Comparison of ENCODE assay signal across 19 mouse cellular contexts in the genomic region with DNA sequence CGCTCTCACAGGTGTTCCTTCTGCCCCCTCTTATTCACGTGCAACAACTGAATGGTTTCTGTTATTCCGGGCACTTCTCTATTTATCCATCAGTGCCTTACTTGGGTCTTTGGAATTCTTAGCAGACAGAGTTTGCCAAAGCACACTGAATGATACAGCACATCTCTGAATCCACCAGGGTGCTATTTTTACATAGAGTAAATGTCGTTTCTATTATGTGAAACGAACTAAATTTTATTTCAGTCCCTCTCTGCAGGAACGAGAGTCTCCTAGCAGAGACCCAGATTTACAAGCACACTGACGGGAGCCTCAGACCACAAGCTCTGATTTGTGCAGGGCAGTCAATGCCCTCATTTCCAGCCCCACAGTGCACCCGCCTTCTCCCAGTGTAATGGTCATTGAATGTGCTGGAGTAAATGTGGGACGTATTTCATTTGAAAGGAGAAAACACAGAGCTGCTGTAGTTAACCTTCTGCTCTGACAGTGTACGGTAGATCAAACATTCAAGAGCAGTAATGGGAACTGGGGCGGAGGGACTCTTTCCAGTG.
DNase-seq lines count a peak whose midpoint lies in the region; ATAC-seq lines count a peak whose summit lies in the region.
"Had no signal": no experiment of that assay in that cellular context is flagged by ENCODE, and none has a peak within 500 bp of the region (broad histone marks: within the 10 kb centered on the region; RNA-seq: fewer than 3 reads in every experiment).

No protein-coding gene starts in this region.

- intact Hi-C loops in left cerebral cortex, postnatal 14 days (cut with DNase I): no loop called here

- peak; percentile 83 for ATAC-seq in frontal cortex, adult (ENCODE audit: low TSS enrichment)
- ATAC-seq: intestine, embryonic 16.5 days had no signal

- no peak for DNase-seq in frontal cortex, postnatal 10 days (ENCODE audit: low spot score in 2 of 2)
- DNase-seq in left cerebral cortex, postnatal 14 days (ENCODE audit: low spot score in 2 of 2): peak; percentile 37 to 58
- no peak for DNase-seq in left cerebral cortex, adult 11 months (ENCODE audit: low spot score)
- peak; percentile 24 to 42 for DNase-seq in right cerebral cortex, adult 2 months (ENCODE audit: low spot score in 2 of 2)
- DNase-seq in right cerebral cortex, postnatal 36 days (ENCODE audit: low spot score in 2 of 2): no peak
- peak; percentile 15 for DNase-seq in right cerebral cortex, postnatal 14 days
- no peak for DNase-seq in lung, postnatal 25 days (ENCODE audit: low spot score)
- DNase-seq: adrenal gland, postnatal 10 days; cerebellum, adult 9-10 months; gastrocnemius, adult 2 months; heart, postnatal 36 days; kidney, adult 9 months; kidney, postnatal 14 days; liver, embryonic 13.5 days; lung, adult 2 months; lung, postnatal 14 days; thymus, postnatal 25 days had no signal

Comparison
In these comparisons a context has a peak if more than half of its experiments do, and no peak if none do; other contexts are left out.
1. DNase-seq: peak in left cerebral cortex, postnatal 14 days (2 of 2), right cerebral cortex, adult 2 months (2 of 2) and right cerebral cortex, postnatal 14 days (single experiment); none in frontal cortex, postnatal 10 days (0 of 2), left cerebral cortex, adult 11 months (single experiment), right cerebral cortex, postnatal 36 days (0 of 2) and lung, postnatal 25 days (single experiment).